Mouse (Mus musculus) stomach, embryonic 16.5 days (tissue): Measurements from ENCODE around the gene Hoxa5. TPM values are rescaled to one million over a fixed set of nuclear protein-coding genes. Genes with fewer than 3 reads are reported as not detected.

Experiments used
- ATAC-seq: fragments of 200-750 bp; cut with Nextera tagmentation; 2 replicates; pipeline ENCODE4 v1.8.0; 2017; ENCODE audit warnings: moderate number of reproducible peaks, moderate TSS enrichment; ENCODE audit not compliant: insufficient read depth, low FRiP score
- H3K27ac ChIP-seq: fragments of 300-500 bp; sonication (generic); 2 replicates; pipeline ENCODE4 v1.5.1; 2014; ENCODE audit warnings: low read length
- H3K27me3 ChIP-seq: fragments of 300-500 bp; sonication (generic); 2 replicates; pipeline ENCODE4 v1.6.1; 2014; ENCODE audit warnings: low read length, control low read depth, mixed read lengths; ENCODE audit not compliant: control insufficient read depth, insufficient read depth
- H3K36me3 ChIP-seq: fragments of 300-500 bp; sonication (generic); 2 replicates; pipeline ENCODE4 v1.6.1; 2014; ENCODE audit warnings: low read length; ENCODE audit not compliant: control insufficient read depth, insufficient read depth
- H3K4me1 ChIP-seq: fragments of 300-500 bp; sonication (generic); 2 replicates; pipeline ENCODE4 v1.6.1; 2014; ENCODE audit warnings: low read length, control low read depth, mixed read lengths; ENCODE audit not compliant: control insufficient read depth, insufficient read depth
- H3K4me2 ChIP-seq: fragments of 300-500 bp; sonication (generic); 2 replicates; pipeline ENCODE4 v1.6.1; 2014; ENCODE audit warnings: low read depth, low read length, mixed read lengths
- H3K4me3 ChIP-seq: fragments of 300-500 bp; sonication (generic); replicated peaks from 2 replicates; pipeline ENCODE4 v1.5.1; 2014; ENCODE audit warnings: mild to moderate bottlenecking, low read length
- H3K9ac ChIP-seq: fragments of 300-500 bp; sonication (generic); 2 replicates; pipeline ENCODE4 v1.6.1; 2014; ENCODE audit warnings: low read length
- H3K9me3 ChIP-seq: fragments of 300-500 bp; sonication (generic); replicated peaks from 2 replicates; pipeline ENCODE4 v1.6.1; 2016; ENCODE audit warnings: low read length, control low read depth; ENCODE audit not compliant: control insufficient read depth
- WGBS: fragments of 180-500 bp; shearing (Covaris S2); extraction: QIAGEN DNeasy Blood & Tissue Kit; methylation state at CpG from one replicate; pipeline ENCODE4 v1.1.7; 2014; 5-methylcytosine and 5-hydroxymethylcytosine counted together
- polyA plus RNA-seq: library from polyadenylated mRNA; unstranded; fragments of >200 nt; fragmentation: Nextera tagmentation; extraction: Ambion mirVana; gene quantifications from 2 replicates; pipeline ENCODE4 v1.2.1, GENCODE M21; 2015

Gene Hoxa5
- 8.8 and 11.0 TPM in 2 replicates for polyA plus RNA-seq

DNA sequence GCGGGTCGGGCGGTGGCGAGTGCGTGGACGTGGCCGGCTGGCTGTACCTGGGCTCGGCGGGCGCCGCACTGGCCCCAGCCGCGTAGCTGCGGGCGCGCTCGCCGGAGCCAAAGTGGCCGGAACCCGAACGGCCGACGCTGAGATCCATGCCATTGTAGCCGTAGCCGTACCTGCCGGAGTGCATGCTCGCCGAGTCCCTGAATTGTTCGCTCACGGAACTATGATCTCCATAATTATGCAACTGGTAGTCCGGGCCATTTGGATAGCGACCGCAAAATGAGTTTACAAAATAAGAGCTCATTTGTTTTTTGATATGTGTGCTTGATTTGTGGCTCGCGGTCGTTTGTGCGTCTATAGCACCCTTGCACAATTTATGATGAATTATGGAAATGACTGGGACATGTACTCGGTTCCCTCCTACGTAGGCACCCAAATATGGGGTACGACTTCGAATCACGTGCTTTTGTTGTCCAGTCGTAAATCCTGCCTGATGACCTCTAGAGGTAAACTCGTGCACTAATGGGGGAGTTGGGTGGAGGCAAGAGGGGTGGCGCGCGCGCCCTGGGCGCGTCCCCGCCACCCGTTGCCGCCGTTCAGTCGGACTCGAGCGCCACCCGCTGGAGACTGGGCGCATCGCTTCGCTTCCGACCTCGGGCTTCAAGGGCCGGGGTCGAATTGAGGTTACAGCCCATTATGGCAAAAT, at the start of gene Hoxa5:
Hoxa5 (minus strand) TSS at position 538 of the 703 bp plus-strand sequence.
- Histone ChIP-seq H3K36me3 (no peaks in the 10 kb centered on the region), H3K4me3 (peak within 1 kb of the TSS; percentile 71), H3K27me3 (peaks cover 38% of the 10 kb centered on the region), H3K4me2 (peak within 1 kb of the TSS; percentile 84), H3K4me1 (peaks cover 4% of the 10 kb centered on the region; the same call in 1 of the 2 replicates), H3K9me3 (no peaks in the 10 kb centered on the region), H3K27ac (peak within 1 kb of the TSS; percentile 72), H3K9ac (peak within 1 kb of the TSS; percentile 88)
- WGBS: under 1% methylated on average over 65 of the region's 65 CpGs
- peak; percentile 89 for ATAC-seq

DNA sequence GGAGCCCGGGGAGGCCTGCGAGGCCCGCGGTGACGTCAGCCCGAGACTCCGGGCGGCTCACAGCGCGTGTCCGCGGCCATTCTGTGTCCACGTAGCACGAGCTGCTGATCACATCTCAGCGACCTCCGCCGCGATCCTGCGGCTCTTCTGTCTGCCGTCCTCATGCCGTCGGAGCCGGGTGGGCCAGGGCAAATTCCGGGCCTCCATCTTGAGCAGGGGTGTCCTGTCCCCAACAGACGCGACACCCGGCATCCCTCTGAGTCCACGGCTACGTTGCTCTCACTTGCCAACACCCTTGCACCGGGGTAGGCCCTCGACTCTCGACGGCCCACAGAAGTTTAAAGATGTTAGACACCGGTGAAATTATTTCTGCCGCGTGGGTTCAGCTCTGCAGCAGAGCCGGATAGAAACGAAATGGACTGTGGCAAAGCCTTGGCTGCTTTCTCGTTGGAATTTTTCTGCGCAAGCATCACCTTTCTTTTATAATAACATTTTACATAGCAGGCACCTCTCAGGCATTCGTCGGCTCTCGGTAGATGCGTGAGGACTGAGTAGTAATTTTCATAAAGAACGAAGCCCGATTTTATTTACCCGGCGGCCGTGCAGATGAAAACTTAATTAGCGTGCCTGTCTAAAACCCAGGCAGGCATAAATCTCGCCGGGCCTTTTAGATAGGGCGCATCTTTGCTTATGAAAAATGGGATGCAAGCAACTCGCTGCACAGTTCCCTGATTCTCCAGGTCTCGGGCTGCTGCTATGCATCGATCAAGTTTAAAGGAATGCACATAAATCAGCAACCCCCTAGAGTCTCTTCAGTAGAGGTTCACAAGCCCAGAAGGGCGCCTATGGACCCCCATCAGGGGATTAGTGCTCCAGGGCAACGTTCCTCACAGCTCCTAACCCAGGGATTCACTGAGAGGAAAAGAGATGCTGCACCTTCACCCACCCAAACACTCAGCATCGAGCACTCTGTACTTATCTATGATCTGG, 49.4 kb upstream of the Hoxa5 start:
- H3K4me3 ChIP-seq: 0 out of 2 replicates have a peak overlapping the region, but pooled peaks have one; percentile 3
- no peaks in the 10 kb centered on the region for H3K36me3 ChIP-seq
- H3K27ac ChIP-seq: no peak overlapping the region
- H3K9ac ChIP-seq: no peak overlapping the region
- no peaks in the 10 kb centered on the region for H3K9me3 ChIP-seq
- no peak for ATAC-seq
- H3K4me1 ChIP-seq: no peaks in the 10 kb centered on the region
- WGBS: 2% methylated on average over 59 of the region's 59 CpGs
- H3K27me3 ChIP-seq: peaks cover 74% of the 10 kb centered on the region
- H3K4me2 ChIP-seq: no peak overlapping the region

DNA sequence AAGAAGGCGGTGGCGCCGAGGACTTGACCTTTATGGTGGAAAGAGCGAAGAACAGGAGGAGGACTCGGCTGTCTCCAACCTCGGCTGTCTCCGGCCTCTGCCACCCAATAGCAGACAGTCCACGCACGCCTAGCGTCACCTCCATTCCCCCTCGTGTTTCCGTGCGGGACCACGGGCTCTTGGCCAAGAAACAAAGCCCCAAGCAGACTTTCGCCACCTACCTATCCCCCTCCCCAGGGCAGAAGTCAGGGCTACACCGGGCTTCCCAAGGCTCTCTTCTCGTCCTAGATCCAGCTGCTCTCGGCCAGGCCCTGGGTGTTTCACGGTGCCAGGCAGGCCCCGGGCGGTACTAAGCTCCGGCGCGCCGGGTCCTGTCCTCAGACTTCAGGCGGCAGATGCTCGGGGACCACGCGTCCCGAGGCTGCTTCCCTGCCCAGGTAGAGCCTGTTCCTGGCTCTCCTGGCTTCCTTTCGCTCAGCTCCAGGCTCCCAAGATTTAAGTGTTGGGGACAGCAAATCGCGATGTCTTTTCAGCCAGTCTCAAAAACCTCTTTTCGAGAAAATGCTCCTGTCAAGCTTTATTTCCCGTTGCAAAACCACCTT, 48.5 kb upstream of the Hoxa5 start:
- Histone ChIP-seq H3K27ac (no peak overlapping the region), H3K4me3 (no peak overlapping the region), H3K36me3 (no peaks in the 10 kb centered on the region), H3K27me3 (peaks cover 75% of the 10 kb centered on the region), H3K4me1 (no peaks in the 10 kb centered on the region), H3K4me2 (no peak overlapping the region), H3K9ac (no peak overlapping the region), H3K9me3 (no peaks in the 10 kb centered on the region)
- WGBS: 3% methylated on average over 35 of the region's 35 CpGs
- ATAC-seq: no peak

DNA sequence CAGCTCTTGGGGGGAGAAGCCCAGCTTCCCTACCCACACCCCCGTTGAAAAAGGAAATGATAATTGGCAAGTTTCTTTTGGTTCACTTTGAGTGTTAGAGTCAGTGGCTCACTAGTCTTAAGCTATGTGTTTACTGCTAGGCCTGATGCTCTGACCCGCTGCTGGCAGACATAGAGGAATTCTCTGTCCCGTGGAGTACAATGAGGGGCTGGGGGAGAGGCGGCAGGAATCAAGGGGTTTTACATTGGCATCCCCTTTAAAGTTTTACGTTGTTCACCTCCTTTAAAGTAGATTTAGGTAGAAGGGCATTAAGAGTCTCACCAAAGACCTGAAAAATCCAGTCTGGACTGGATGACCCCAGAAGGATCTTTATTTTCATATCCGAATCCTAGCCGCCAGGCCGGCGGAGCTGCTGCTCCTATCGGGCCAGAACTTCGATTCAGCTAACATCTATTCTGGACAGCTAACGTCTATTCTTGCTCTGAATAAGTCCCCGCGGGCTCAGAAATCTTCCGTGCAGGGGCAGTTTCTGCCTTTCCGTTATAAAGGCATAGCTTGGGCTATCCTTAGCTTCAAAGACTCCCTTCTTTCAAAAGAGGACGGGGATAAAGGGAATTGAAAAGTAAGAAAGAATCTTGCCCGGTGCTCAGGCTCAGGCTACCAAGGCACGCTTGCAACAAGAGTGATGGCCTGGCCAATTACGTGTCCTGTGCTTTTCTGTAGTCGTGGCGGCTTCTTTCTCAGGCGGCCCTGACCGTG, 47.8 kb upstream of the Hoxa5 start:
- Histone ChIP-seq H3K4me2 (no peak overlapping the region), H3K9me3 (no peaks in the 10 kb centered on the region), H3K27me3 (peaks cover 77% of the 10 kb centered on the region), H3K27ac (no peak overlapping the region), H3K36me3 (no peaks in the 10 kb centered on the region), H3K9ac (no peak overlapping the region), H3K4me1 (no peaks in the 10 kb centered on the region), H3K4me3 (no peak overlapping the region)
- no peak for ATAC-seq
- 4% methylated on average over 24 of the region's 24 CpGs for WGBS

DNA sequence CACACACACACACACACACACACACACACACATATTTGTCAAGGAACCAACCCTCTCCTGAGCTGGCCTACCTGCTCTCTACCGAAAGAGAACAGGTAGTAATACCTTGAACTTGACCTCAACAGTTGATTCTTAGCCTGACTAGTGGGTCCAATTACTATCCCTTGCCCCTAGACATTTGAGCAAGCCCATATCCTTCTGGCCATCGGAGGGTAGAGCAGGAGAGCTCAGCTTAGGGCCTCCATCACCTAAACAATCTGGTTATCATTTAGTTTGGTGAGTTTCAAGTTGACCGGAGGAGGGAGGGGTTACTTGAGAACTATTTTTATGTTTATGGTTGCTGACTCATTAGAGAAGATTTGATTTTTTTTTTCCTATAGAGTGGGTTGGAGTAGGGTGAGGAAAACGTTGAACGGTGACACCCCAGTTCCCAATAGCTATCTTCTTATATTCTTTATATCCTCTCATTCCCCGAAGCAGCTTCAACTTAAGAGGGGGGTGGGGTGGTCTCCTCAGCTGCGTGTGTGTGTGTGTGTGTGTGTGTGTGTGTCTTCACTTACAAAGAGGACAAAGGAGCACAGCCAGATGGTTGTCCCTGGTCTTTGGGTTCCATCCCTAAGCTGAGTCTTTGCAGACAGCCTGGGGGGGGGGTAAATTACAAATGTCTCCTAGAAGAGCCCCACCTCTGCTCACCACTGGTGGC, 46.9 kb upstream of the Hoxa5 start:
- 10% methylated on average over 7 of the region's 7 CpGs for WGBS
- Histone ChIP-seq H3K4me2 (no peak overlapping the region), H3K4me1 (no peaks in the 10 kb centered on the region), H3K9ac (no peak overlapping the region), H3K36me3 (no peaks in the 10 kb centered on the region), H3K27ac (no peak overlapping the region), H3K9me3 (no peaks in the 10 kb centered on the region), H3K4me3 (no peak overlapping the region), H3K27me3 (peaks cover 79% of the 10 kb centered on the region)
- ATAC-seq: no peak

DNA sequence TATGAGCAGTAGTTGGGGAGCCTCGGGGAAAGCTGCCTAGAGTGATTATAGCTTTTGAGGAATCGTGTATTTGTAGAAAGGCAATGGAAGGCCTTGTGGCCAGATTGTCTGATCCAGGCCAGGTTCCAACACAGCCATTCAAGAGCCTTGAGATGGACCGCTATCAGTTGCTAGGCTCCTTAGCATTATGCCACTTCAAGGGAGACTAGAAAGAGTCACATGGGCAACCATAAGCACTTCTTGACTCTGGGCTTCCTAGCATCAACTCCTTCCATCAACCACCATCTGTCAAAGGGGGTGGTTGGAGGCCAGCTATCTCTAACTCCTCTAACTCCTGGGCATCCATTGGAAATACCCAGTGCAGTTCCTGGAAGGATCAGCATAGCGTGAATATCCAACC, 45.4 kb upstream of the Hoxa5 start:
- WGBS: 3% methylated on average over 4 of the region's 4 CpGs
- H3K4me3 ChIP-seq: no peak overlapping the region
- no peaks in the 10 kb centered on the region for H3K9me3 ChIP-seq
- no peak overlapping the region for H3K9ac ChIP-seq
- H3K27ac ChIP-seq: no peak overlapping the region
- H3K36me3 ChIP-seq: no peaks in the 10 kb centered on the region
- ATAC-seq: no peak
- no peak overlapping the region for H3K4me2 ChIP-seq
- H3K4me1 ChIP-seq: peaks cover 5% of the 10 kb centered on the region; the same call in 1 of the 2 replicates
- peaks cover 82% of the 10 kb centered on the region for H3K27me3 ChIP-seq

DNA sequence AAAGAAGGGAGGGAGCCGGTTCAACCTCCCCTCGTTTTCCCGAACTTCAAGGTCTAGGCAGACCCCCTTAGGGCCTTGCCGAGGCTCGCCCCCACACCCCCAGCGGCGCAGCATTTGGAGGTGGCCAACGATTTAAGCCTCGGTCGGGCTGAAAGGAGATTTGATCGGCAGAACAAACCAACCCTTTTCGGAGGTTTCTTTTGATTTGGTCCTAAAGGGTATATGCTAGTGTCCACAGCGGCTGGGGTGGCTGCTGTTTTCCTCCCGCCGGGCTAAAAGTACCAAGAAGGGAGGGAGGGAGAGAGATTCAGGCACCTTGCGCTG, 45.0 kb upstream of the Hoxa5 start:
- H3K4me3 ChIP-seq: no peak overlapping the region
- H3K4me2 ChIP-seq: no peak overlapping the region
- H3K27me3 ChIP-seq: peaks cover 85% of the 10 kb centered on the region
- peaks cover 5% of the 10 kb centered on the region; the same call in 1 of the 2 replicates for H3K4me1 ChIP-seq
- no peak for ATAC-seq
- H3K27ac ChIP-seq: no peak overlapping the region
- no peak overlapping the region for H3K9ac ChIP-seq
- WGBS: 1% methylated on average over 16 of the region's 16 CpGs
- H3K9me3 ChIP-seq: no peaks in the 10 kb centered on the region
- H3K36me3 ChIP-seq: no peaks in the 10 kb centered on the region

DNA sequence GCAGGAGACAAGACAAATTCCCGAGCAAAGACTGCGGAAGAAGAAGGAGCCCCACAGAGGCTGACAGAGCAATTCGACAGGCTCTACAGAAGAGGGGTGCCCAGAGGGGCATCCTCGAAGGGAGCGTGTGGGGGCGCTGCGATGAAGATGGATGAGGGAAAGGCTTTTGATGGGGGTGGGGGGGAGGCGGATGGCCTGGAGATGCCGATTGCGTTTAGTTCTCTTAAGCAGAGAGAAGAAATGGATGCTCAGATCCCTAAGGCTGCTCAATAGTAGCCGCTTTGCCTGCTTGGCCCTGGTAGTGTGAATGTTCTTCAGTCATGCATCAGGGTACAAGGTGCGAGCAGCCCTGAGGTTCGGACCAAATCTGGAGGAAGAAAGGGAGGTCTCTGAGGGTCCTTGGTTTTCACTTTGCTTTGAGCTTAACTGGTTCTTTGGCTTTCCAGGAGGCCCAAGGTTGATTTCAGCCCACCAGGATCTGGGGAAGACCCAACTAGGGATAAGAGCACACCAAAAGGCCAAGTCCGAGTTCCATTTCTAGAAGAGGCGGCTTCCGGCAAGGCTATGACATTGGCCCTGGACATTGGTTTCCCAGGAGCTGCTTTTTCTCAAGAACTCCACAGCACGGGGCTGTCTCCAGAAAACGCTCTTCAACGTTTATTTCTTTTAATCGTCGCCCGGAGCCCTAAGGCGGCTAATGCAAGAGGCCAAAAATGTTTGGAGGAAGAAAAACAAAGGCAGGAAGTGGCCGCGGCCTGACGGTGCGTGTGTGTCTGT, 44.4 kb upstream of the Hoxa5 start:
- no peak overlapping the region for H3K9ac ChIP-seq
- WGBS: 3% methylated on average over 27 of the region's 27 CpGs
- H3K36me3 ChIP-seq: no peaks in the 10 kb centered on the region
- peaks cover 86% of the 10 kb centered on the region for H3K27me3 ChIP-seq
- no peak overlapping the region for H3K4me3 ChIP-seq
- ATAC-seq: no peak
- H3K4me1 ChIP-seq: peaks cover 5% of the 10 kb centered on the region; the same call in 1 of the 2 replicates
- H3K4me2 ChIP-seq: no peak overlapping the region
- no peak overlapping the region for H3K27ac ChIP-seq
- H3K9me3 ChIP-seq: no peaks in the 10 kb centered on the region
